Mouse (Mus musculus): Measurements from ENCODE around the gene Fam166a.

The Fam166a gene

DNA sequence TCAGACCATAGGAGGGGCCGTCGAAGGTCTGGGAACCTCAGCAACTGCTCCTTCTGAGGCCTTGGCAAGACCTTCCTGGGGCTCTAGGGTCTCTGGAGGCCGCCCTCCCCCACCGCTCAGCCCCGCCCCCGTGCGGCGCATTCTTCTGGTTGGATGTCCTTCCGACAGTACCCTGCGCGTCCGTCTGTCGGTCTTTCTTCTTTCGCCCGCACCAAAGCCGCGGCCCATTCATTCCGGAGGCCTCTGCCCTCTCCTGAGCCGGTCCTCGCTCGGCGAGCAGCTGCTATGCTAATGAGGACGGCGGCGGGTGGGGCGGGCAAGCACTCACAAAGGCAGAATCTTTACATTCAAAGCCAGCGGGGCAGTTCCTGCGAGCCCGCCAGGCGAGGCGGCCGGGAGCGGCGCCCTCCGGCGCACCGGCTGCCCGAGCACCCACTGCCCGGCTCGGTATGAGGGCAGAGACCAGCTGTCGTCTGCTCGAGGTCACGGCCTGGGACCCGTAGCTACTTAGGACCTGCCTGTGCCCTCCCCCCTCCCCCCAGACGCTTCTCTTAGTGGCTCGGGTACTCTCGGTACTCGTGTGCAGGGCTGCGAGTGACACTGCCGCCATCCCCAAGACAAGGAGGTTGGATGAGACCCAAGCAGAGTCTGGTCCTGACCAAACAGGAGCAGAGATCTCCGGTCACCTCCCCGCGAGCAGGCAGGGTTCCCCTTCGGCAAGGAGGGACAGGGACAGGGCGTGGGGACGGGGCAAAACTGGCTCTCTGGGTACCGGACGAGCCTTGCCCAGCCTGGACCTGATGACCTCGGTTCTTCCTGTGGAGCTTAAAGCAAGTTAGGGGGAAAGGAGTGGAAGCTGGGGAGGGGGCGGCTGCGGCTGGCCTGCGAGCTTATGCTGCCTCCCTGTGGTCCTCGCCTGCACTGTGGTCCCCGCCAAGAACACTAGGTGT is 32.6 kb upstream of the Fam166a start:
- no peak for DNase-seq

DNA sequence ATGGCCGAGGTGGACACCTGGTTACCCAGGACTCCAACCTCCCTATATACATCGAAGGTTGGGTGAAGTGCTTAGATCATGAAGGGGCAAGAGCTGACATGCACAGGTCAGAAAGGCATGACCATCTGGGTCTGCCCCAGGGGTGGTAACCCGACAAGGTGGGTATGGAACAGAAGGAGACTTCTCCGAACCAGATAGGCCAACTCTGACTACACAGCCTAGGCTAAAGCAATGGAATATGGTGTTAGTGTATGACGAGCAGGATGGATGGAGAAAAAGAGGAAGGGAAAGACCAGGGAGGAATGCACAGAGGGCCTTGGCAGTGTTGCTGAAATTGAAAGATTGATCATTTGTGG is 32.0 kb upstream of the Fam166a start:
- no peak for DNase-seq

DNA sequence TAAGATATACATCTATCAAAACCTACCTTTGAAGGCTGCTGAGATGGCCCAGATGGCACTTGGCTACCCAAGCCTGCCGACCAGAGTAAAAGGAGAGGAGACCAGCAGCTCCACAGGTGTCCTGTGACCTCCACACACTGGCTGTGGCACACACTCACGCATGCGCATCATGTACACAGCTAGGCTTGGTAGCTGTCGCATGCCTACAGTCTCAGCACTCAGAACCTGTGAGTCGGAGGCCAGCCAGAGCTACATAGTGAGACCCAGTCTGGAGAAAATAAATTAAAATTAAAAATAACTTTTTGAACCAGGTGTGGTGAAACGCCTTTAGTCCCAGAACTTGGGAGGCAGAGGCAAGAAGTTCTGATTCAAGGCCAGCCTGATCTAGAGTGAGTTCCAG is 30.7 kb upstream of the Fam166a start:
- no peak for DNase-seq

DNA sequence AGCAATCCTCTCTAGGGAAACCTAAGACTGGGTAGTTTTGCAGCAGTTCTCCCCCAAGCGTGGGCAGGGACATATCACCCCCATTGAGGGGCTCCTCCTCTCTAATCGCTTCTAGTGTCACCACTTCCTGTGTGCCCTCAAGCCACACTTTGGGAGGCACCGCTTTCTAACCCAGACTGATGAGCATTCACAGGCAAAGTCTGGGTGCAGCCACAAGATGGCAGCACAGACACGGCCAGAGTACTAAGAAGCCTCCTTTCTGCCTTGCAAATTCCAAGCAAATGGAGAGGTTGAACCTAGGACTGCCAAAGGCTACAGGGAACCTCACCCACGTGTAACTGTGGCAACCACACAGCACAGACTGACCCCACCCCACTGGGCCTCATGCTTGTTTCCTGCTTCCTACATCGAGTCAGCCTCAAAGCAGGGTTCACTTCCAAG is 25.2 kb upstream of the Fam166a start:
- peak; percentile 76 for DNase-seq

DNA sequence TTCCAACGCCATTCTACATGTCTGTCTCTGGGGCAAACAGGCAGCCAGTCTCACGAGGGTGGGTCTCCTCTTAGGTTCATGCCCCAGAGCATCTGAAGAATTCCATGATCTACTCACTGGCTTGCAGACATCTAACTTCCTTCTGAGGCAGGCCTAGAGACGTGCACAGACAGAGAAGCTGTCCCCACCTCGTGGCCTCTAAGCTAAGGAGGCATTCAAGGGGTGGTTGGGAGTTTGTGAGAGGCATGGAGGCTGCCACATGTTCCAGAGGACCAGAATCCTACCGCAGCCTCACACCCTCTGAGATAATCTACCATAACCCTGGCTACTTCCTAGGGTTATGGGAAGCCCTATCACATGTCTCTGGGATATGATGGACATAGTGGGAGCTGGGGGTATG is 24.5 kb upstream of the Fam166a start:
- DNase-seq: no peak

DNA sequence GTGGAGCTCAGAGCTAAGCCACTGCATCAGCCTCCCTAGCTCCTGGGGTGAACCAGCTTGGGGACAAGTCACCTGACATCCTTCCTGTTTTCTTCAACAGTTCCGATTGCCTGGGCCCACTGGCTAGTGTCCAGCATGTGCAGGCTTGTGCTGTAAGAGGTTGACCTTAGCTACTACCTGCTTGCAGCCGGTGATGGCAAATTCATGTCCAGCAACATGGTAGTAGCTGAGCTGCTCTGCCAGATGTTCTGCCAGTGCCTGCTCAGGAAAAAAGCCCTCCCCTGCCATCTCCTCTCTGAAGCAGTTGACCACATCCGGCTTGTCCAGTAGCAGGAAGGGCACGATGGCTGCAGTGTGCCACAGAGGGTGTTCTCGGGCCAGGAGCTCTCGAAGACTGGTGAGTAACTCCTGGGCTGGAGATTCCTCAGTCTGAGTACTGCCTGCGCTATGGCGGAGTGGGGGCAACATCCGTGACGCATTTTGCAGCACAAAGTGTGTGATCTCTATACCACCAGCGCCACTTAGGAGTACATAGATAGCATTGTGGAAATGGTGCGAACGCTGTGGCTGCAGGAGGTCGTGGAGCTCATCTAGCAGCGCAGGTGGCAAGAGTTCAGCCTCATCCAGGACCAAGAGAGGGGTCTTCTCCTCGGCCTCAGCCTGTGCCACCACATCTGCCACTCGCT is 23.9 kb upstream of the Fam166a start:
- DNase-seq: no peak

DNA sequence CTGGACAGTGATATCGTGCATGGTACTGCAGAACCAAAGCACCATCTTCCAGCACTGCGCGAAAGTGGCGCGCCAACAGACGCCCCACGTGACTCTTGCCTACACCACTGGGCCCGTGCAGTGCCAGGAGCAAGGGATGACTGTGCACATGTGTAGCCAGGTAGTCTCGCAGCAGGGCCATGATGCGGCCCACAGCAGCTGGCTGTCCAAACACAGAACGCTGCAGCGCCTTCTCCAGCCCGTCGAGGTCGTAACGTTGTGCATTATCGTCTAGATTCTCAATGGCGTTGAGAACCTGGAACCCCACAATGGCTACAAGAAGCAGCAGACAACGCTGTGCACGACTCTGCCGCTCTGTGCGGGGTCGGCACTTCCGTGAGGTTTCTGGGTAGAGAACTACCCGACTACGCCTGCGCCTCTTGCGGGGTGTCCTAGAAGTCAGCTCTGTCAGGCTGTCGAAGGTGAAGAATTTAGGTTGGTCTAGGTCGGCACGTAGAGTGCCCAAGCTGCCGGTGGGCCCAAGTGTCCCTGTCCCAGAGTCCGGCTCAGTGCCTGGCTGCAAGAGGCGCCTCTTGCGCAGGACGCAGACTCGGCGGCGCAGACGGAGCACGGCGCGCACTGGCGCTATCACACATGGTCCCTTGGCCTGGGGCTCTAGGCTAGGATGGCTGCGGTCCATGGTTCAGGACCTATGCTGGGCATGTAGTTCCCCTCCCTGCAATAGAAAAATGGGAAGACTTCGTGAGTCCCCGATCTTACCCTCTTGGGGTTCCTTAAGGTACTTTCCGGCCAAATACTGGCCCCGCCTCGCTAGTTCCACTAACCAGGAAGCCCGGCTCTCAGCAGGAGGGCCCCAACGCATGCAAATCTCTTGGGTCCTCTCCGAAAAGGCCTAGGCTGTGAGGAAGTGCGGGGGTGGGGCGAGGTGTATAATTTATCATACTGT is 23.1 kb upstream of the Fam166a start:
- no peak for DNase-seq

DNA sequence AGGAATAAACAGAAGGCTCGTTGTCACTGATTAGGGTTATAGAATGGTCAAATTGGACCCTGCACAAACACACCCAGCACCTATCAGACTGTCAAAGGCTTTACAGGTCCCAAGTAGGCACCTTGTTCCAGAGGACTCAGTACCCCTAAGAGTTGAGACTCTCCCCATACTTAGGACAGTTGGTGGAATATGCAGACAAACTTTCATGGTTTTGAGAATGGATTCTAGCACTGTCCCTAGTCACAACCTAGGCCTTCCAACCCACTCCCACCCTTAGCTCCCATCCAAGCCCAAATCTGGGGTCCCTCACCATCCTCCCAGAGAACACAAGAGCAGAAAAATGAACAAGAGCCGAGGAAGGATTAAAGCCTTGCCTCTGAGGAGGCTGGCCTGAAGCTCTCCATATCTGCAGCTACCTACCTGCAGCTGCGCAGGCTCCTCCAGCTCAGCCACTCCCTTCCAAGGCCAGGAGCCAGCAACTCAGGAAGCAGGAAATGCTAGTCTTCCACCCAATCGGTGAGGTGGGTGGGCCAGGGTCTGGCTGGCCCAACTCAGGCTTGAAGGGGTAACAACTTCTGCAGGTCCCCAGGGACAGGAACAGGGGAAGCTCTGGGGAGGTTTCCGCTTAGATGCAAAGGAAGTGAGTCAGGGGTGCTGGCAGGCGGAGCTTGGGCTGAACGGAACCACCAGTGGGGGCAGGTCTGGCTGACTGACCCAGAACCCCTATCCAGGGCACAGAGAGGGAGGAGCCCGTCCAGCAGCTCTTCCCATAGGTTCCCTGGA is 22.2 kb upstream of the Fam166a start, which contains the start of gene Tor4a:
TSS of gene Tor4a (minus strand) at position 715 of the 783 bp plus-strand sequence.
- DNase-seq: peak; percentile 17

DNA sequence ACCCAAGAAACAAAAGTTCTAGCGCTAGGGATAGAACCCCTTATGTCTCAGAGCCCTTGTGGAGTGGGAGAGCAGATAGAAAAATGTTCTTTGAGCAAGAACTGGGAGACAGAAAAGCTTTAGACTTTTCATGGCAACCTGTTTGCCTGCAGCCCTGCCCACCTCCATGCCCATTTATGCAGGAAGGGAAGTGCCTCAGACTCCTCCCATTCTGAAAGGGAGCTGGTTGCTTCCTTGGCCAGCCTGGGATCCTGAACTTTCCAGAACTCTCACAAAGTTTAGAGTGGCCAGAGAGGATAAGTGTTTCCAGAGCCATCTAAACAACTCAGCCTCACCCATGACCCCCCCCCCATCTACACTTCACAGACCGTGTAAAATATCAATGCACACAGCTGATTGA is 21.4 kb upstream of the Fam166a start:
- DNase-seq: no peak

DNA sequence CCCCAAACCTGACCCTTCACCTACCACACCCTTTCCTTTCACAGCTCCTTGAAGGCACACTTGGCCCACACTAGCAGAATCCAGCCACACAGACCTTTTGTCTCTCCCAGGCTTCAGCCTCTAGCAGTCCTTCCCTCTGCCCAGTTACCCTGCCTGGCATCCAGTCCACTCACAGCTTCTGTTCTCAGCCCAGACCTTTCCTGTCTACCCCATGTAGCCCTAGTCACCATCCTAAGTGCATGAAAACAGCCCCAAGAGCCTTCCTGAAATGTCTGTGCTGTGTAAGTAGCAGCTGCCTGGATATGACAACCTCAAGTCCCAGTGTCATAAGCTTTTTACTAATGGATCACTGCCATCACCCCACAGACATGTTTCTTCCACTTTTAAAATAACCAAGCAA is 20.6 kb upstream of the Fam166a start:
- DNase-seq: no peak

DNA sequence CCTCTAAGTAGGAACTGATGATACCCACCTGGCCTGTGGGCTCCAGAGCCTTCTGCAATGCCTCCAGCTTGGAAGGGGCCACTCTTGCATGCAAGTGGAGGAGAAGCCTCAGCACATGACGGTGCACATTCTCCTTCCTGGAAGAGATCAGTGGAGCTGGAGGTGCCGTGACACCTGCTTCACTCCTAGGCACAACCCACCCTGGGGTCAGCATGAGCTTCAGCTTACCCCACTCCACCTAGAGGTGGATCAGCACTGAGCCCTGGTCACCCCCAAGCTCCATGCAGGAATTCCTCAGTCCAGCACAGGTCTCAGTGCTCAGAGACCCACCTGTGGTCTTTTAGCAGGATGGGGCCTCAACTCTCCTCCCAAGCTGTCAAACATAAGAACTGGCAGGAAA is 17.9 kb upstream of the Fam166a start:
- DNase-seq: no peak

DNA sequence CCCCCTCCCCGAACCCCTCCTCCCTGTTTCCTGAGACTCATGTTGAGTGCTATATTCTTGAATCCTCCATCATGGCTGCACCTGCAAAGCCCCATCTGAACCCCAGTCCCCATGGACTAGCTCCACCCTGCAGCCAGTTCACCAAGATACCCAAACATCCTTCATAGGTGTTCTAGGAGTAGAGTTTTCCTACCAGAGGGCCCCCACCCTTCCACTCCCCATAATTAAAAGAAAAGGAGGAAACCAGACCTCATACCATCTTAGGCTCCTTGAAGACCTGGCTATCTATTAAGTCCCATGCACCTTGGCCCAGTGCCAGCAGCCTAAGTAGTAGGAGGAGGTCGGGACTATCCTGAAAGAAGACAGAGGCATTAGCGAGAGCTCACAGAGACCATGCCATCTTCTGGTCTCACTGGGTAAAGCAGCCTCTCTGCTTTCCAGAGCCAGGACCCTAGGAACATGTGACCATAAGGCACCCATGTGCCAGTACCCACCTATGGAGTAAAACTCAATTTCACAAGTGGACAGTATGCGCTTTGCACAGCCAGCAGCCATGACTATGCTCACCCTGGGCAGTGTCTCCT is 14.8 kb upstream of the Fam166a start:
- no peak for DNase-seq

DNA sequence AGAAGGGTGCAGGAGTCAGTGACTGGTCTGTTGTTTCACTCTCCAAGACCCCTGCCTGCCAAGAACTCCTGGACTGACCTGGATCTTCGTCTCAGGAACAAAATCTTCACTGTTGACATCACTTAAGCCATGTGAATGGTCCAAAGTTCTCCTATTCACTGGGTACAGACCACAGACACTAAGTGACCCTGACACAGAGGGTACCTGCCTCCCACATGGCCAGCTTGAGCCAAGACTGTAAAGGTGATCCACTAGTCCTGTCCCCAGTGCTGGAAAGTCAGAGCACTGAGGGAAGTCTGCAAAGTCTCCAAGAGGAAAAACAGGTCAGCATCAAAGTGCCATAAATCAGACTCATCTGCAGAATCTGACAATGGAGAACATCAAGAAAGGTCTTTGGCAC is 11.0 kb upstream of the Fam166a start:
- no peak for DNase-seq

DNA sequence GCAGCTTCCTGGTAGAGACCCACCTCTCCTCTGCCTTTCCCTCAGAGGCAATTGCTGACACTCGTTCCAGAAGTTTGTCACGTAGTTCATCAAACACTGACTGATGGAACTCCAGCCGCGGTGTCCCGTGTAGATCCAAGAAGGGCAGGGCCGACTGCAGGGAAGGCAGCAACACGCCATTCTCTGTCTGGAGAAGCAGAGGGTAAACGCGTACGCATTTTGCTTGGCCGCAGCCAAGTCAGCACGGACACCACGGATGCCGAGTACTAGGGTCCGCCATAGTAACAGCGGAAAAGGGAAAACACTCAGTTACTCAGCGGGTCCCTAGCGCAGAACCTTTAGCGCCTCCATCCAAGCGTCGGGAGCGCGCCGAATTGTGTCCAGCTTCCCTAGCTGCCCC is 7.9 kb upstream of the Fam166a start:
- no peak for DNase-seq

DNA sequence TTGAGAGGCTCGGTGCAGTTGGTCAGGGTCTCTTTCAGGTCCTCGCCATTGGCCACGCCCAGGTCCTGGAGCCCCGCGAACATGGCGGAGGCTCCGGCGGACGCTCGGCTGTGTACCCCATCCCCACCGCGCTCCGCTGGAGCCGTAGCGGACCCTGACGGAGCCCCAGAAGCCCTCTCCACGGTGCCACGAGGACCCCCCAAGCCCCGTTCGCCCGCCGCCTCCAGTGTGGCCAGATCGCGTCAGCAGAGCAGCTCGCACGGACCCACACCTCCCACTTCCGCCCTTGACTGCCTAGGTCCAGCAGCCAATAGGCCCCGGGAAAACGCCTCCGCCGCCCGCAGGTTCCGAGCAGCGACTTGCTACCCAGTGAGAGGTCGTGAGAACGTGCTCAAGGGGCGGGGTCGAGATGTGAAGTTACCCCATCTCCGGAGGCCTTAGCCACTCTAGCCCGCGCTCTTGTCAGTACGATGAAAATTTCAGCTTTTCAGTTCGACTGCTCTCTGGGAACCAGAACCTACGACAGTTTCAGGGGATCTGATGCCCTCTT is 7.3 kb upstream of the Fam166a start, which contains the start of gene Nelfb:
TSS of gene Nelfb (minus strand) at position 369 of the 550 bp plus-strand sequence.
- peak; percentile 83 for DNase-seq

DNA sequence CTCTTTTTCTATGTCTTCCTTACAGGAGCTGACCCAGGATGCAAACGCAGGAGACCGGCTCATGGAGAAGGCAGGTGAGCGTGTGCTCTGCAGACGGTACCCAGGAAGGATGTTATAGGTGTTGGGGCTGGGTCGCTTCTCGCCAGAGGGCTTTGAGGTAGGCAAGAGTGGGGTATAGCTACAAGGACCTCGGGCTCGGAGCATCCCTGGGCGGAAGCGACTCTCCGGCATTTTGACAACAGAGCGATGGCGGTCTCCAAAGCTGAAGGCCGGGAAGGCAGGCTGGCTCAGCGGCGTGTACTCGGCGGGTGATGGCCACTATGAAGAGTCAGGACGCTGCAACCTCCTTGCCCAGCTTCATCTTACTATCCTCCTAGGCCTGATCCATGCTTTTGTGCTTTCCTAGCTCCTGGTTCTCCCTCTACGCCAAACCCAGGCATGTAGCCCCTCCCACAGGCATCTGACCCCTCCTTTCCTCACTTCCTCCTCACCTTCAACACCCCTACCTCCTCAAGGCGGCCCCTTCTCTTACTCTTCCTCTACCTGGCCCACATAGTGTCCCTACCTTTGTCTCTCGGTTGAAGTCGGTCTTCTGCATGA is 5.2 kb upstream of the Fam166a start:
- no peak for DNase-seq

DNA sequence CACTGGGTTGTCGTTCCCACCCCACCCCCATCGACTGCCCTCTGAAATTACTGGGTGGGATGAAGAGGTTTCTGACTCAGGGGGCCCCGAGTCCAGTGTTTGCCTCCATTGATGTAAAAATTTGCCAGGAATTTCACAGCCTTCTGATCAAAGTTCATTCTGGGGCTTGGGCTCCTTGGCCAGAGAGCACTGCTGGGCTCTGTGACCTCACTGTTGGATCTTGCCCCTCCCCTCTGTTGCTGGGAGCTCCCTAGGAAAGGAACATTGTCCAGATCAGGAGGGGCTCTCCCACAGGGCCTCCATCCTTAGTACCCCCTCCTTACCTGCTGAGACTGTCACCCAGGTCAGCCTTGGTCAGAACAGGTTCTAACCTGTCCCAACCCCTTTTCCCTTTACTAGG is 4.1 kb upstream of the Fam166a start, which contains the start of gene Stpg3:
TSS of gene Stpg3 (minus strand) at position 194 of the 400 bp plus-strand sequence.
- DNase-seq: no peak

DNA sequence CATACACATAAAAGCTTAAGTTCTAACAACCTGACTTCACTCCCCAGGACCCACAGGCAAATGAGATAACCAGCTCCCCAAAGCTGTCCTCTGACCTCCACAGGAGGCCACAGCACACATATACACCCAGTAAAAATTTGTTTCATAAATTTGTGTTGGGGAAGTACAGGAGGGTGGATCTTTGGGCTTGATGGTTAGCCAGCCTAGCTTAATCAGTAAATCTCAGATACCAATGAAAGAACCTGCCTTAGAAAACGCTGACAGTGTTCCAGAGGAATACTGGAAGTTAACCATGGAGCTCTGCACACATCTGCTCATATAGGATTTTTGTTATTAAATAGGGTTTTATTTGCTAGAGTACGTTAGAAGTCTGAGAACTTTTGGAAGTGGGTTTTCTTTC is 879 bp upstream of the Fam166a start:
- no peak for DNase-seq

DNA sequence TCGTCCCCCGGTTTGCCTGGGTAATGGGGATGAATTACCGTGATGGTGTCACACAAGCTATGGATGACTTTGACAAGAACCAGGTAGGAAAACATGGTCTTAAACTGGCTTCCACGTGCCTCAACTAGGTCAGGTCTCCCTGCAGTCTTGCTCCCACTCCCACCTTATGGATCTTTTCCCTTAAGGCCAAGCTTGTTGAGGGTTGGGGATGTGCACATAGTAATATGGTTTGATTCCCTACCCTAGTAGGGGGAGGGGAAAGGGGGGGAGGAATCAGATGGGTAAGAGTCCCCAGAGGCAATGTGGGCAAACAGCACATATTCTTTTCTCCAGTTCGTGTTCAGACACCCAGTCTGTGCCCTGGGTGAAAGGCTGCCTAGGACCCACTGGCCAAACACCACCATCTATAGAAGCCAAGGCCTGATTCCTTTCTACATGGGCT is 2.8 kb downstream of the Fam166a start:
- no peak for DNase-seq

DNA sequence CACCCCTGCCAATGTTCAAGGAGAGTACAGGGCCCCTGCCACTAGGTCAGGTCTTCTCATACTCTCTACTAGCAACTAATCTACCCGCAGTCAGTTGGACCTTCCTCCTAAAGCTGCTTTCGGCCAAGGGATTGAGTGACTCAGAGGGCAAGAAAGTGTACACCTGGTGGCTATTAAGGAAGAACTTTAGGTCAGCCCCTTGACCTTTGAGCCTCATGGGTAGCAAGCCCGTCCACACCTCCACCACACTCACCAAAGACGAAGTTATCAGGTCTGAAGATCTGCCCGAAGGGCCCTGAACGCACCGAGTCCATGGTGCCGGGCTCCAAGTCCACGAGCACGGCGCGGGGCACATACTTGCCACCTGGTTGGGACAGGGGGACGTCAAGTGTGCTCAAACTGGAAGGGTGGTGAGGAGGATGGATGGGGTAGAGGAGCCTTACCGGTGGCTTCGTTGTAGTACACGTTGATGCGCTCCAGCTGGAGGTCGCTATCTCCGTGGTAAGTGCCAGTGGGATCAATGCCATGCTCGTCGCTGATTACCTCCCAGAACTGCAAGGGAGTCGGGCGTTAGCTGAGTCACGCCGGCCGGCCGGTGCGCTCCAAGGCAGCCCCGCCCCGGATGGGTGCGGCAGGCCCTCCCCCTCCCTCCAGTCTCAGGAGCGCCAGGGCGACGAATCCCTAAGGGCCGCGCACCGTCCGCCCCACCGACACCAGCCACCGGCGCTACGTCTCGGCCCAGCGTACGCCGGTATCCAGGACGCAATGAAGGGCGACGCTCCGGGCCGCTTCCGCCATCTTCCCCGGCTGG is 5.3 kb downstream of the Fam166a start:
- DNase-seq: peak; percentile 81

All from right cerebral cortex, postnatal 25 days (tissue).